22 mouse cellular contexts compared by ENCODE assay signal in genomic region chr5:138946931-138947330, GRCm38 (mm10). TPM values are rescaled to one million over a fixed set of nuclear protein-coding genes. Genes with fewer than 3 reads are reported as not detected.
DNase-seq lines count a peak whose midpoint lies in the region; ATAC-seq and TF ChIP-seq lines count a peak whose summit lies in the region.
"Had no signal": no experiment of that assay in that cellular context is flagged by ENCODE, and none has a peak within 500 bp of the region (broad histone marks: within the 10 kb centered on the region; RNA-seq: fewer than 3 reads in every experiment).

No protein-coding gene starts in this region.

- WGBS in heart, embryonic 16.5 days = 79% methylated on average over 5 of the region's 5 CpGs
- WGBS in lung, embryonic 15.5 days = 75% methylated on average over 5 of the region's 5 CpGs
- WGBS in limb, embryonic 15.5 days = 74% methylated on average over 5 of the region's 5 CpGs

- H3K4me2 ChIP-seq in heart, embryonic 16.5 days (ENCODE audit: low read depth, low read length) = no peak overlapping the region
- no peak overlapping the region for H3K4me2 ChIP-seq in lung, embryonic 15.5 days
- H3K4me2 ChIP-seq in limb, embryonic 15.5 days = no peak overlapping the region
- H3K4me2 ChIP-seq: liver, embryonic 15.5 days; midbrain, embryonic 13.5 days; neural tube, embryonic 13.5 days had no signal

- no peak overlapping the region for H3K9ac ChIP-seq in heart, embryonic 16.5 days (ENCODE audit: low read length)
- H3K9ac ChIP-seq in lung, embryonic 15.5 days = no peak overlapping the region
- H3K9ac ChIP-seq in limb, embryonic 15.5 days = no peak overlapping the region
- H3K9ac ChIP-seq: kidney, embryonic 15.5 days; liver, embryonic 15.5 days; midbrain, embryonic 13.5 days; neural tube, embryonic 13.5 days had no signal

- peak overlapping the region; percentile 20; the same call in 1 of the 2 replicates for H3K27ac ChIP-seq in gastrocnemius, adult 2 months
- peak overlapping the region; percentile 92 for H3K27ac ChIP-seq in heart, embryonic 16.5 days (ENCODE audit: low read length)
- peak overlapping the region; percentile 15; the same call in 1 of the 2 replicates for H3K27ac ChIP-seq in lung, embryonic 15.5 days
- H3K27ac ChIP-seq in limb, embryonic 15.5 days = 0 out of 2 replicates have a peak overlapping the region, but pooled peaks have one; percentile 35
- H3K27ac ChIP-seq: liver, embryonic 15.5 days; midbrain, embryonic 13.5 days; neural tube, embryonic 13.5 days had no signal

- H3K4me1 ChIP-seq in heart, embryonic 16.5 days (ENCODE audit: control insufficient read depth, insufficient read depth, low read length) = peaks cover 44% of the 10 kb centered on the region
- H3K4me1 ChIP-seq in lung, embryonic 15.5 days = peaks cover 56% of the 10 kb centered on the region
- H3K4me1 ChIP-seq in limb, embryonic 15.5 days = peaks cover 22% of the 10 kb centered on the region

- no peak for DNase-seq in gastrocnemius, adult 2 months
- DNase-seq in gastrocnemius, adult 8-10 months (ENCODE audit: low spot score in 2 of 2) = no peak
- DNase-seq in heart, postnatal 4 days = no peak
- no peak for DNase-seq in lung, postnatal 36 days
- DNase-seq in adrenal gland, adult 8-10 months = no peak
- DNase-seq: B cell, adult 2 months; cerebellum, adult 8-10 months; gastrocnemius, postnatal 36 days; kidney, postnatal 4 days; layer of hippocampus, adult 9-11 months; right cerebral cortex, adult 18-20 months; thymus, postnatal 25 days had no signal

- no peak for ATAC-seq in heart, embryonic 16.5 days (replicated peaks; ENCODE audit: extremely low read depth, insufficient read depth, low FRiP score)
- no peak for ATAC-seq in lung, embryonic 15.5 days (ENCODE audit: borderline replicate concordance, extremely low read depth, low FRiP score, low TSS enrichment)
- ATAC-seq in limb, embryonic 15.5 days (ENCODE audit: insufficient number of reproducible peaks, low FRiP score, low TSS enrichment, low read depth) = no peak
- ATAC-seq: intestine, embryonic 16.5 days; lung, postnatal 0 days; midbrain, embryonic 13.5 days had no signal

- no peak overlapping the region for H3K4me3 ChIP-seq in gastrocnemius, adult 2 months
- no peak overlapping the region for H3K4me3 ChIP-seq in heart, embryonic 16.5 days (ENCODE audit: low read length)
- no peak overlapping the region for H3K4me3 ChIP-seq in lung, embryonic 15.5 days
- no peak overlapping the region for H3K4me3 ChIP-seq in limb, embryonic 15.5 days
- H3K4me3 ChIP-seq: erythroblast, embryonic 14.5 days; kidney, embryonic 15.5 days; liver, embryonic 15.5 days; midbrain, embryonic 13.5 days; neural tube, embryonic 13.5 days had no signal

- TF ChIP-seq CTCF in gastrocnemius, adult 2 months (IDR thresholded peaks at IDR 0.05) = no peak

- intact Hi-C loops in gastrocnemius, adult 2 months (cut with DNase I) = no loop called here

- no peaks in the 10 kb centered on the region for H3K27me3 ChIP-seq in heart, embryonic 16.5 days (ENCODE audit: control insufficient read depth, insufficient read depth, low read length)
- peaks cover 5% of the 10 kb centered on the region; the same call in 1 of the 2 replicates for H3K27me3 ChIP-seq in lung, embryonic 15.5 days
- H3K27me3 ChIP-seq in limb, embryonic 15.5 days = no peaks in the 10 kb centered on the region
- H3K27me3 ChIP-seq: kidney, embryonic 15.5 days; liver, embryonic 15.5 days; neural tube, embryonic 13.5 days had no signal

- H3K9me3 ChIP-seq in heart, embryonic 16.5 days (replicated peaks; ENCODE audit: control insufficient read depth, low read length) = no peaks in the 10 kb centered on the region
- no peaks in the 10 kb centered on the region for H3K9me3 ChIP-seq in lung, embryonic 15.5 days
- no peaks in the 10 kb centered on the region for H3K9me3 ChIP-seq in limb, embryonic 15.5 days
- H3K9me3 ChIP-seq: kidney, embryonic 15.5 days; liver, embryonic 15.5 days; midbrain, embryonic 13.5 days; neural tube, embryonic 13.5 days had no signal

- no peaks in the 10 kb centered on the region for H3K36me3 ChIP-seq in heart, embryonic 16.5 days (ENCODE audit: control insufficient read depth, insufficient read depth)
- no peaks in the 10 kb centered on the region for H3K36me3 ChIP-seq in lung, embryonic 15.5 days
- H3K36me3 ChIP-seq in limb, embryonic 15.5 days = no peaks in the 10 kb centered on the region
- H3K36me3 ChIP-seq: kidney, embryonic 15.5 days; liver, embryonic 15.5 days; midbrain, embryonic 13.5 days; neural tube, embryonic 13.5 days had no signal

RNA-seq across cellular contexts. Expression of gene Pdgfa, which starts 50.2 kb away (rescaled TPM):
- total RNA-seq in gastrocnemius, adult 2 months (2021) = 10 to 100 TPM; 17.8 to 27.4 TPM
- 10 to 100 TPM; 19.8 to 32.1 (median 25.2) TPM for total RNA-seq in gastrocnemius, adult 8-10 months (2022)
- 54.0 and 56.0 TPM in 2 replicates for polyA plus RNA-seq in heart, embryonic 16.5 days (2015; fragmentation: Nextera tagmentation; extraction: Ambion mirVana)
- total RNA-seq in heart, postnatal 4 days (2021) = 10 to 100 TPM; 54.5 to 59.3 TPM
- polyA plus RNA-seq in lung, embryonic 15.5 days (2015; fragmentation: Nextera tagmentation; extraction: Ambion mirVana) = 53.2 and 56.3 TPM in 2 replicates
- polyA plus RNA-seq in limb, embryonic 15.5 days (2015; fragmentation: Nextera tagmentation; extraction: Ambion mirVana) = 65.7 and 69.9 TPM in 2 replicates
- 10 to 100 TPM; 25.6 to 51.6 (median 36.7) TPM for total RNA-seq in adrenal gland, adult 8-10 months (2022)

Comparison
In these comparisons a context has a peak if more than half of its experiments do, and no peak if none do; other contexts are left out.
1. H3K27ac ChIP-seq: peak in every context shown above with its lines; median percentile 92 in heart, embryonic 16.5 days; 35 in limb, embryonic 15.5 days; 20 in gastrocnemius, adult 2 months; 15 in lung, embryonic 15.5 days.